Mouse (Mus musculus): Measurements from ENCODE around the gene Hip1r.

DNA sequence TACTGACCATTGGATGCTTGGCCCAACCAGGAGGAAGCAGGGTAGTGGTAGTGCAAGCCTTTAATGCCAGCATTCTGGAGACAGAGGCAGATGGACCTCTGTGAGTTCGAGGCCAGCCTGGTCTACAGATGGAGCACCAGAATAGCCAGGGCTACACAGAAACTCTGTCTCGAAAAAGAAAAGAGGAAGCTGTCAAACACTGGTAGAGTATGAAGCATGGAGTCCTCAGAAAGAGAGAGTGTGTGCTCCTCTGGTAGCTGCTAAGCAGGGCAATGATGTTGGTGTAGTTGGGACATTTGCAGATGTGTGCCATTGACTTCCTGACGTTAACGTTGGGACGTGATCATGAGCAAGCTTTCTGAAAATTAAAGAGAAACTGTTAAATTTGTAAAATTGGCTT, 34.9 kb upstream of the Hip1r start:
- TF ChIP-seq CTCF (IDR thresholded peaks at IDR 0.05; ENCODE audit: extremely low read depth, insufficient read length, insufficient replicate concordance, low read depth, low read length): no peak
- no peak for TF ChIP-seq POLR2A (IDR thresholded peaks at IDR 0.05; ENCODE audit: low read depth, low read length)
